Comparison of ENCODE assay signal across 23 mouse cellular contexts in the genomic region with DNA sequence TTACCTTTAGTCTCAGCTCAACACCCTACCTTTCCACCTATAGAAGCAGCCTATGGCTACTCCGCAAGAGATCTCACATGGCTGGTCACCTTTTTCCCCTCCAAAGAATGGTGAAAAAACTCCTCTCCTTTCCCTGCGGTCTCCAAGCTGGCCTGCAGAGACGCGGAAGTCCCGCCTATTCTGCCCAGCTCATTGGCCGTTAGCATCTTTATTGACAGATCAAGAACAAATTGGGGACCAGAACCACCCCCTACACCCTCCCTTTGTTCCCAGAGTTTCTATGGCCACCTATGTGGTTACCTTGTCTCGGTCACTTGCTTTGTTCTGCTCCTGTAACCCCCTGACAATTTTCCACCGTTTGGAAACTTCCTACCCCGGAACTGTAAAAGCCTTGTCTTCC.
"Had no signal": no experiment of that assay in that cellular context is flagged by ENCODE, and none has a peak within 500 bp of the region (broad histone marks: within the 10 kb centered on the region; RNA-seq: fewer than 3 reads in every experiment).

No protein-coding gene starts in this region.

- H3K9ac ChIP-seq: heart, embryonic 12.5 days; hindbrain, embryonic 13.5 days; hindbrain, embryonic 15.5 days; intestine, embryonic 15.5 days; limb, embryonic 12.5 days had no signal

- H3K36me3 ChIP-seq: heart, embryonic 10.5 days; heart, embryonic 12.5 days; hindbrain, embryonic 13.5 days; hindbrain, embryonic 15.5 days; intestine, embryonic 15.5 days; limb, embryonic 10.5 days; limb, embryonic 12.5 days had no signal

- ATAC-seq: inflammation-experienced regulatory T-cells, adult 6 months; intestine, embryonic 15.5 days; intestine, postnatal 0 days had no signal

- H3K4me1 ChIP-seq: hindbrain, embryonic 13.5 days; hindbrain, embryonic 15.5 days; intestine, embryonic 15.5 days; limb, embryonic 10.5 days; limb, embryonic 12.5 days had no signal

- H3K4me2 ChIP-seq: heart, embryonic 12.5 days; hindbrain, embryonic 13.5 days; hindbrain, embryonic 15.5 days; intestine, embryonic 15.5 days; limb, embryonic 12.5 days; liver, embryonic 11.5 days had no signal

- H3K27ac ChIP-seq: gastrocnemius, adult 2 months; heart, embryonic 10.5 days; hindbrain, embryonic 13.5 days; hindbrain, embryonic 15.5 days; intestine, embryonic 15.5 days; layer of hippocampus, adult 2 months; left cerebral cortex, adult 2 months; limb, embryonic 10.5 days; limb, embryonic 12.5 days had no signal

- H3K27me3 ChIP-seq: heart, embryonic 12.5 days; hindbrain, embryonic 13.5 days; hindbrain, embryonic 15.5 days; intestine, embryonic 15.5 days; limb, embryonic 12.5 days had no signal

- H3K9me3 ChIP-seq: heart, embryonic 10.5 days; hindbrain, embryonic 13.5 days; hindbrain, embryonic 15.5 days; intestine, embryonic 15.5 days; limb, embryonic 10.5 days had no signal

- H3K4me3 ChIP-seq: gastrocnemius, adult 2 months; heart, embryonic 10.5 days; heart, embryonic 12.5 days; hindbrain, embryonic 13.5 days; hindbrain, embryonic 15.5 days; intestine, embryonic 15.5 days; layer of hippocampus, adult 2 months; left cerebral cortex, adult 2 months; limb, embryonic 10.5 days; limb, embryonic 12.5 days had no signal

- DNase-seq: gastrocnemius, adult 2 months; gastrocnemius, postnatal 10 days; gastrocnemius, postnatal 25 days; heart, adult 18-20 months; heart, postnatal 10 days; kidney, adult 18-20 months; kidney, adult 8-10 months; kidney, postnatal 10 days; kidney, postnatal 25 days; kidney, postnatal 4 days; liver had no signal
